Mouse (Mus musculus) limb, embryonic 12.5 days (tissue): ENCODE data around the gene Scyl3. TPM values are rescaled to one million over a fixed set of nuclear protein-coding genes. Genes with fewer than 3 reads are reported as not detected.

Experiments
- ATAC-seq: fragments of 200-750 bp; cut with Nextera tagmentation; 2 replicates; pipeline ENCODE4 v1.8.0; 2017; ENCODE audit warnings: low read depth, moderate TSS enrichment; ENCODE audit not compliant: insufficient number of reproducible peaks, insufficient read depth, low FRiP score, low TSS enrichment
- H3K27ac ChIP-seq: fragments of 300-500 bp; sonication (generic); 2 replicates; pipeline ENCODE4 v1.5.1; 2016; ENCODE audit warnings: mild to moderate bottlenecking, moderate library complexity
- H3K27me3 ChIP-seq: fragments of 300-500 bp; sonication (generic); 2 replicates; pipeline ENCODE4 v1.6.1; 2016; ENCODE audit warnings: mild to moderate bottlenecking, moderate library complexity
- H3K36me3 ChIP-seq: fragments of 300-500 bp; sonication (generic); 2 replicates; pipeline ENCODE4 v1.6.1; 2016; ENCODE audit warnings: mild to moderate bottlenecking, moderate library complexity
- H3K4me1 ChIP-seq: fragments of 300-500 bp; sonication (generic); replicated peaks from 2 replicates; pipeline ENCODE4 v1.6.1; 2016
- H3K4me2 ChIP-seq: fragments of 300-500 bp; sonication (generic); 2 replicates; pipeline ENCODE4 v1.6.1; 2016; ENCODE audit warnings: mild to moderate bottlenecking, moderate library complexity
- H3K4me3 ChIP-seq: fragments of 300-500 bp; sonication (generic); replicated peaks from 2 replicates; pipeline ENCODE4 v1.5.1; 2016; ENCODE audit warnings: mild to moderate bottlenecking
- H3K9ac ChIP-seq: fragments of 300-500 bp; sonication (generic); replicated peaks from 2 replicates; pipeline ENCODE4 v1.6.1; 2016; ENCODE audit warnings: mild to moderate bottlenecking, moderate library complexity
- H3K9me3 ChIP-seq: fragments of 300-500 bp; sonication (generic); 2 replicates; pipeline ENCODE4 v1.6.1; 2016; ENCODE audit warnings: mild to moderate bottlenecking, moderate library complexity
- WGBS: fragments of 180-500 bp; shearing (Covaris S2); methylation state at CpG from one replicate; pipeline ENCODE4 v1.1.7; 2016; 5-methylcytosine and 5-hydroxymethylcytosine counted together
- polyA plus RNA-seq: library from polyadenylated mRNA; unstranded; fragments of >200 nt; fragmentation: Nextera tagmentation; extraction: Ambion mirVana; gene quantifications from 2 replicates; pipeline ENCODE4 v1.2.1, GENCODE M21; 2016

Scyl3 gene
- polyA plus RNA-seq, 1 experiment from 2014 or later: 21.6 TPM

DNA sequence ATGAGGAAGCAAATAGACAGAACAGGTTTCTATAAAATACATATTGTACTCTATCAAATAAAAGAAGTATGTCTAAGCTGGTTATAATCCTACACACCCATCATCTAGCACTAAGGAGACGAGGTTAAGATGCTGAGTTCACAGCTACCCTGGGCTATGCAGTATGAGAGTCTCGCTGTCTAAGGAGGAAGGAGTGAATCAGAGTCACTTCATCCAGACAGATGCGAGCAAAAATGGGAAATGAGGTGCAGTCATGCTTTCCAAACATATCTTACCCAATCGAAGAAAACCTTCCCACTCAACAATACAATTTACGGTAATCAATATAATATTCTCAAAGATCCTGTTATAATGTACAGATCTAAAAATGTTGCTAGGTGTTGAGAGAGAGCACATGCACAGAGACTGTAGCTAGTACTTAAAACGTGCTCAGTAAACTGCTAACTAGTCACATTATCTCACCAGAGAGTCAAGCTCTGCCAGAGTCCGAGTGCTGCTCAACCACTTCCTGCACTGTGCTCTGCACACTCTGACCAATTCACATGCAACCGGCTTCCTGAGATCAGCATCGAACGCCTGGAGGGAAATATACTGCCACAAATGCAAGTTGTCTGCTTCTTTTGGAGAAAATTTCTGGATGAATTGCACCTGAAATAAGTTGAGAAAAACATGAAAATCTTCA is 35.2 kb downstream of the Scyl3 start:
- Histone ChIP-seq H3K27ac (no peak overlapping the region), H3K9ac (no peak overlapping the region), H3K27me3 (no peaks in the 10 kb centered on the region), H3K9me3 (no peaks in the 10 kb centered on the region), H3K36me3 (peaks cover 60% of the 10 kb centered on the region), H3K4me2 (no peak overlapping the region), H3K4me1 (no peaks in the 10 kb centered on the region), H3K4me3 (no peak overlapping the region)
- WGBS: 90% methylated on average over 10 of the region's 10 CpGs
- no peak for ATAC-seq

DNA sequence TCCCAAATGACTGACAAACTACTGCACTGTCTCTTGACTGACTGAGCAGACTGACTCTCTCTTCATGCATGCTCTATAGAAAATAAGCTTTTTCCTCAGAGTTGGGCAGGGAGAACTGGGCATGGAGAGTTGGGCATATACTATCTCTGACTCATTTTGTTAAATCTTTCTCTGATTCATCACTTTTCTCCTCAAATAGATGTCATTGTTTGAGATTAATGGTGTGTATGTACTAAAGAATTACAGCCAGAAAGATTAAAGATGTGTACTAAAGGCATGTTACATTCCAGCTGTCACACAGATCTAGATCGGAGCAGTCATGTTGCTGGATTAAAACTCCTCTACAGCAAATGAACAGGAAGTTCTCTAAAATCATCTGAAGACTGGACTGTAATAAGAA is 45.6 kb downstream of the Scyl3 start:
- H3K4me2 ChIP-seq: no peak overlapping the region
- no peaks in the 10 kb centered on the region for H3K27me3 ChIP-seq
- H3K27ac ChIP-seq: no peak overlapping the region
- no peak overlapping the region for H3K4me3 ChIP-seq
- no peaks in the 10 kb centered on the region for H3K9me3 ChIP-seq
- no peaks in the 10 kb centered on the region for H3K4me1 ChIP-seq
- no peak for ATAC-seq
- H3K36me3 ChIP-seq: peaks cover 40% of the 10 kb centered on the region
- H3K9ac ChIP-seq: no peak overlapping the region
- WGBS: 90% methylated on average over 1 of the region's 1 CpGs

DNA sequence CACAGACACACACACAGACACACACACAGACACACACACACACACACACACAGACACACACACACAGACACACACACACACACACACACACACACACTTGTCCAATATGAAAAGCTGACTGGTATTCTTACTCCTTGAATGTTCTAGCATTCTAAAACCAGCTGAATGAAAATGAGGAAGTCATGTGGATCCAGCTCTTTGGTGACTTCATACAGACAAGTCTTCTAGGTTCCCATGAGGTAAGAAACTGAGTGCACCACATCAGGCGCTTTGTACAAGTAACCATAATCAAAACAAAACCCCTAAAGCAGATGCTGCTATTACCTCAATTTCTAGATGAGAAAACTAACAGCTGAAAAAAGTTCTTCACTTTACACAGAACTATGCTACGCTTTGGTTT is 46.2 kb downstream of the Scyl3 start:
- H3K9ac ChIP-seq: no peak overlapping the region
- no peak overlapping the region for H3K4me3 ChIP-seq
- no peaks in the 10 kb centered on the region for H3K4me1 ChIP-seq
- no peaks in the 10 kb centered on the region for H3K9me3 ChIP-seq
- no peak overlapping the region for H3K4me2 ChIP-seq
- no peaks in the 10 kb centered on the region for H3K27me3 ChIP-seq
- WGBS: 98% methylated on average over 2 of the region's 2 CpGs
- H3K36me3 ChIP-seq: peaks cover 44% of the 10 kb centered on the region
- no peak overlapping the region for H3K27ac ChIP-seq
- ATAC-seq: no peak

DNA sequence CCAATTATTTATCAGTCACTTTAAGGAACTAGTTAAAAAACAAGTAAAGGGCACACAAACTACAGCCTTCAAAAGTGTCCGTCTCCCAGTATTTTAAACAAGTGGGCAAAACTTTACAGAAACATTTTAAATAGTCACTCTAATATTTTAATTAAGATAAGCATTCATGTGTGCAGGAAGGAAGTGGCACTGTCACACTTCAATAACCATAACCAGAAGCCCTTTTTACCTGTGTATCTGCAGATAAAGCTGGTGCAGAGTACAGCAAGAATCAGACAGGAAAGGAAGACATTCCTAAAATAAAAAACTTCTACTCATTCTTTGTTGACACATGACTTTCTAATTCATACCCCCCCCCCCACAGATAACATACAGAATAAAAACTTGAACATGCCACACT is 47.6 kb downstream of the Scyl3 start:
- Histone ChIP-seq H3K9me3 (no peaks in the 10 kb centered on the region), H3K9ac (no peak overlapping the region), H3K4me2 (no peak overlapping the region), H3K27ac (no peak overlapping the region), H3K4me1 (no peaks in the 10 kb centered on the region), H3K4me3 (no peak overlapping the region), H3K36me3 (peaks cover 50% of the 10 kb centered on the region), H3K27me3 (no peaks in the 10 kb centered on the region)
- ATAC-seq: no peak
- 85% methylated on average over 1 of the region's 1 CpGs for WGBS

DNA sequence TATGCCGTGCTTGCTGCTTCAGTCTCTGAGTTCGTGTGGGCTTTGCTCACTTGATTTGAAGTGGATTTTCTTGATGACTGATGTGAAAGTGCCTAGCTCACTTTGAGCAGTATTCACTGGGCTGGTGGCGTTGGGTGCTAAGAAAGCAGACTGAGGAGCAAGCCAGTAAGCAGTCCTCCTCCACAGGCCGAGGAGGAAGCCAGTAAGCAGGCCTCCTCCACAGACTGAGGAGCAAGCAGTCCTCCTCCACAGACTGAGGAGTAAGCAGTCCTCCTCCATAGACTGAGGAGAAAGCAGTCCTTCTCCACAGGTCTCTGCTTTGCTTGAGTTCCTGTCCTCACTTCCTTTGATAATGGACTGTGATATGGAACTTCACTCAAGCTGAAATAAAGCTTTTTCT is 63.5 kb downstream of the Scyl3 start:
- Histone ChIP-seq H3K9me3 (no peaks in the 10 kb centered on the region), H3K9ac (no peak overlapping the region), H3K27ac (no peak overlapping the region), H3K4me3 (no peak overlapping the region), H3K4me2 (no peak overlapping the region), H3K27me3 (no peaks in the 10 kb centered on the region), H3K36me3 (peaks cover 12% of the 10 kb centered on the region; the same call in 1 of the 2 replicates), H3K4me1 (peaks cover 5% of the 10 kb centered on the region)
- WGBS: 87% methylated on average over 4 of the region's 4 CpGs
- no peak for ATAC-seq

DNA sequence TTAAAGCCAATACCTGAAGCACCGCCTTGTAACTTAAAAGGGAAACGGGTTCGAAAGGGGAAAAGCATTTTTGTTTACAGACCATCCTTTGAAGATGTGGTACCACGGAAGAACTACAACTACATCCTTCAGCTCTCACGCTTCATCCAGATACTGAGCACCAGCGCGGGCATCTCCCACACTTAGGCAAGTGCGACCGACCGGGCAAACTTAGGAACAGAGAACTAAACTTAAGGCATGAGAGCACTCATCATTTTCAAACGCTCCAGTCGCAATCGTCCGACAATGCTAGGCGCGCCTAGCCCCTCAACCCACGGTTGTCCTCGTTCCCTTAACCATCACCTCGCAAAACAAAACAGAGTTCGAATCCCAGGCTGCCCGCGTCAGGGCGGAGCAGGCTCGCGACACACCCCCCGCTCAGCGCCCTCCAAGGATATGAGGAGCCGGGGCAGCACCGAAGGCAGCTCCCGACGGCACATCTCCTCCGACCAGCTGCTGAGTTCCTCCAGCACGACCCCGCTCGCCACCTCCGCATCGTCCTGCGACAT is 65.3 kb downstream of the Scyl3 start:
- Histone ChIP-seq H3K27ac (peak overlapping the region; percentile 62; the same call in 1 of the 2 replicates), H3K9me3 (no peaks in the 10 kb centered on the region), H3K9ac (peak overlapping the region; percentile 73), H3K27me3 (no peaks in the 10 kb centered on the region), H3K4me1 (peaks cover 5% of the 10 kb centered on the region), H3K4me3 (peak overlapping the region; percentile 77), H3K4me2 (peak overlapping the region; percentile 77), H3K36me3 (0 out of 2 replicates have a peak, but pooled peaks cover 2% of the 10 kb centered on the region)
- WGBS: 1% methylated on average over 38 of the region's 38 CpGs
- ATAC-seq: peak; percentile 76; the same call in 1 of the 2 replicates

DNA sequence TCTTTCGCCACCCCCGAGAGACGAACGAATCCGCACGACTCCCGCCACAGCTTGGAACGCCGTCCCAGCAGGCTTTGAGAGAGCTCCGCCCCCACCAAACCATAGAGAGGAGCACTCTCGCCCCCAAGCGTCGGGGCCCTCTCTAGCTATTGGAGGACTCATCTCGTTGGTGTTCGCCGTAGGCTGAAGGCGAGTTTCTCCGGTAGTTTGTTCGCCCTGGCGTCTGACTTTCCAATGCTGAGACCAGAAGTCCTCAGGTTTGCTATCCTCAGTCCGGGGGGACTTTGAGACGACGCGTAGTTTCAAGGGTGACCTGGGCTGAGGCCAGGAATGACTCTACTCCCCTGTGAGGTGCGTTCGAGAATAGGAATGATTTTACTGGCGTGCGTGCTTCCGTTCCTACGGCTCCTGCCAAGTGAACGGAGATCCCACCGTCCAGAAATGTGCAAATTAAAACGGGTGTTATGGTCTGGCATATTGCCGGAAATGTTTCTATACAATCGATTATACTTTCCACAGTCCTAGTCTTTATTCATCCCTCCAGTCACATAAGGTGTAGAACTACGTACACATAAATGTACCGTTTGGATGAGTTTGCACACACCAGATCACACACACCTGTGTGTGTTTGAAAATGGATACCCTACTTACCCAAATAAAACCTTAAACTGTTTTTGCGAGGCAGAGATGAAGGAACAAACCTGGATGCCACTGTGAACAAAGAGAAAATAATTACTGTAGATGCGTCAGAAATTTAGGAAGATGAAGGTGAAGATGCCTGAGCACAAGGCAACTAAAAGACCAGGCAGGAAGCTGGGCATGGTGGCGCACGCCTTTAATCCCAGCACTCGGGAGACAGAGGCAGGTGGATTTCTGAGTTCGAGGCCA is 66.1 kb downstream of the Scyl3 start, which contains the start of the genes BC055324 and Mettl18:
Gene BC055324, minus strand, starts transcription at position 76 of the 888 bp plus-strand sequence.
Gene Mettl18, plus strand, starts transcription at position 169 of the 888 bp plus-strand sequence.
- peaks cover 5% of the 10 kb centered on the region for H3K4me1 ChIP-seq
- 3% methylated on average over 43 of the region's 43 CpGs for WGBS
- peak; percentile 94 for ATAC-seq
- H3K9me3 ChIP-seq: no peaks in the 10 kb centered on the region
- peak within 1 kb of the TSS; percentile 81 for H3K27ac ChIP-seq
- H3K36me3 ChIP-seq: 0 out of 2 replicates have a peak, but pooled peaks cover 2% of the 10 kb centered on the region
- H3K9ac ChIP-seq: peak within 1 kb of the TSS; percentile 73
- H3K4me2 ChIP-seq: peak within 1 kb of the TSS; percentile 77
- H3K27me3 ChIP-seq: no peaks in the 10 kb centered on the region
- H3K4me3 ChIP-seq: peak within 1 kb of the TSS; percentile 77

DNA sequence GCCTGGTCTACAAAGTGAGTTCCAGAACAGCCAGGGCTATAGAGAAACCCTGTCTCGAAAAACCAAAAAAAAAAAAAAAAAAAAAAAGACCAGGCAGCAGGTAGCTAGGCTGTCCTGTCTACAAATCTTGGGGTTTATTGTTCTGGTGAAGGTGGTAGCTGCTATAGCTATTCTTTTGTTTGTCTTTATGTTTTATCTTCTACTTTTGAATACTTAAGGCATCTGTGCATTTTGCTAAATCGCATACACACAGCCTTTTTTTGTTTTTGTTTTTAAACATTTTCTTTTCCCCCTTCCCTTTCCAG is 66.7 kb downstream of the Scyl3 start:
- WGBS: 66% methylated on average over 2 of the region's 2 CpGs
- no peak overlapping the region for H3K9ac ChIP-seq
- peak overlapping the region; percentile 77 for H3K4me3 ChIP-seq
- H3K36me3 ChIP-seq: 0 out of 2 replicates have a peak, but pooled peaks cover 2% of the 10 kb centered on the region
- H3K27me3 ChIP-seq: no peaks in the 10 kb centered on the region
- no peak overlapping the region for H3K27ac ChIP-seq
- H3K4me2 ChIP-seq: peak overlapping the region; percentile 77
- no peaks in the 10 kb centered on the region for H3K9me3 ChIP-seq
- no peak for ATAC-seq
- peaks cover 5% of the 10 kb centered on the region for H3K4me1 ChIP-seq

DNA sequence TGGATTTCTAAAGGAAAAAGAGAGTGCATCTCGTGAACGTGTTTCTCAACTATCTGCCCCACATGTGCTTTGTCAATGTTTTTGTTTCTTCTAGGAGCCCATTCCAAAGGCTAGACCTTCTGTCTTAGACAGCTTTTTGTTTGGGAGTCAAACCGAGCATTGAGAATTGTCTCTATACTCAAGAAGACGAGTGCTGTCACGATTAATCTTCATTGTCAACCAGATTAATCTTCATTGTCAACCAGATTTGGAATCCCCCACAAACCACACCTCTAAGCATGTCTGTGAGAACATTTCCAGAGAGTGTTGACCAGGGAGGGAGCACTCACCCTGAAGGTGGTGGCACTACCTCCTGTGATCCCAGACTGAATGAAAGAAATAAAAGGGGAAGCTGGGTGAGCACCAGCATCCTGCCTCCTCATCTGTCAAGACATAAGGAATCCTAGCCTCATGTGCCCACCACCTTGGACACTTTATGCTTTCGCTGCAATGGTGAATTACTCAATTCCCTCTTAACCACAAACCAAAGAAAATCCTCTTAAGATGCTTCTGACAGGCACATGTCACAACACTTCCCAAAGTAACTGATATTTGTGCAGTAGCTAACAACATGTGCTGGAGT is 73.0 kb downstream of the Scyl3 start:
- Histone ChIP-seq H3K4me2 (no peak overlapping the region), H3K4me1 (no peaks in the 10 kb centered on the region), H3K36me3 (0 out of 2 replicates have a peak, but pooled peaks cover under 1% of the 10 kb centered on the region), H3K4me3 (no peak overlapping the region), H3K27me3 (no peaks in the 10 kb centered on the region), H3K9me3 (no peaks in the 10 kb centered on the region), H3K27ac (no peak overlapping the region), H3K9ac (no peak overlapping the region)
- WGBS: 78% methylated on average over 6 of the region's 6 CpGs
- ATAC-seq: no peak

DNA sequence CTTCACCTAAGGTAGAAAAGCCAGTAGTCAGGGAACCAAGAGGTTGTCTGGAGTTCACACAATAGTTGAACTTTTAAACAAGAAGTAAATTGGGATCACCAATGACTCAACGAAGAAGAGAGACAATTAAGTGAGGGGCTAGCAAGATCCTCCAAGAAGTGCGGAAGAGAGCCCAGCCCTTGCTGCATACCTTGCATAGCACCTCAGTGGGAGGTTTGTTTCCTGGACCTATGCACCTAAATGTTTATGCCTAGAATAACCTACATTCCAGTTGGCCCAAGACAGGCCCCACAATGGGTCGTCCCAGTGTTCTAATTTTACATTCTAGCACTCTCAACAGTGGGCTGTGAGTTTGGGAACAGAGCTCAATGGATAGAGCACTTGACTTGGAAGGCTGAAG is 75.4 kb downstream of the Scyl3 start:
- Histone ChIP-seq H3K36me3 (no peaks in the 10 kb centered on the region), H3K4me3 (no peak overlapping the region), H3K9ac (no peak overlapping the region), H3K27me3 (no peaks in the 10 kb centered on the region), H3K27ac (no peak overlapping the region), H3K4me1 (no peaks in the 10 kb centered on the region), H3K9me3 (no peaks in the 10 kb centered on the region), H3K4me2 (no peak overlapping the region)
- no peak for ATAC-seq
- WGBS: 73% methylated on average over 3 of the region's 3 CpGs
